Mouse (Mus musculus) cerebellum, adult 9-11 months (tissue): ENCODE results near the gene Fcer2a.

Experiments used
- DNase-seq: peaks from one replicate; pipeline ENCODE4 v3.0.0; 2022

Fcer2a gene

DNA sequence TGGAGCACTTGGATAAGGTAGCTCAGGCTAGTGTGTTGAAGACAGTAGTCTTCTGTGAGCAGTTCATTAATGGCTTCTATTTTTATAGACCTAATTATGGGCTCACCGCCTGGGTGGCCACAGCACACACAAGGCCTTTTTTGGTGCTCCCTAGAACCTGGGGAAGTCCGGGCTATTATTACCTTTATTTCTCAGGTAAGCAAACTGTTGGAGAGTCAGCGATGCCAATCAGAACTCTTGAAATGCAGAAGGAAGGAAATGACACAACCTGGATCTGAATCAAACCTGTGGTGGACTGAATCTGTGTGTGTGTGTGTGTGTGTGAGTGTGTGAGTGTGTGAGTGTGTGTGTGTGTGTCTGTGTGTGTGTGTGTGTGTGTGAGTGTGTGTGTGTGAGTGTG lies at the start of gene Fcer2a:
TSS of gene Fcer2a (minus strand) at position 55 of the 400 bp plus-strand sequence.
- DNase-seq: no peak

DNA sequence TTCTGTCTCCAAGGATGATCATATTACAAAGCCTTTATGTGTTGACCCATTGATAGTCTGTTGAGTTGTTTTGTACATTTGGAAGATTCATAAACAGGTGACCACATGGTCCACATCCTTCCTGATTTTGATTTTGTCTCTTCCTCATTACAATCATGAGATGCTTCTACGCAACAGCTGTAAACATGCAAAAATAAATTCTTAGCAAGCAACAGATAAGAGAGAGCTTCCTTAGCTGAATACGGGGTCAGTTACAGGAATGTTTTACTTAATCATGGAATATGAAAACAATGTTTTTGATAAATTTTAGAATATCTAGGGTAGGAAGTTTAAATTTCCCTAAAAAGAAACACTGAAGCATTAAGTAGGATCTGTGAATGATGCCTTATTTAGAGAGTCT lies 43.0 kb upstream of the Fcer2a start:
- DNase-seq: no peak

DNA sequence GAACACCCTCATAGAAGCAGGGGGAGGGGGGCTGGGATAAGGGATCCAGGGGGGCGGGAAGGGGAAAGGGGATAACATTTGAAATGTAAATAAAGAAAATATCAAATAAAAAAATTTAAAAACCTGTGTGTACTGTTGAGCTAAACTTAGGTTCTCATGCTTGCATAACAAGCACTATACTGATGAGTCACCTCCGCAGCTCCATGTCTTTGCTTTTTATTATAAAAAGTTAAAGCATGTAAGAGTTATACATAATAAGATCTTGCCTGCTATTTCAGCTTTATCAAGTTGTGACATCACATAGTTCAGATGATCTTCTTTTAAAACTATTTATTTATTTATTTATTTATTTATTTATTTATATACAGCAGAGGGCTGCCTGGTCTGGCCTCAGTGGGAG lies 41.6 kb upstream of the Fcer2a start:
- no peak for DNase-seq

DNA sequence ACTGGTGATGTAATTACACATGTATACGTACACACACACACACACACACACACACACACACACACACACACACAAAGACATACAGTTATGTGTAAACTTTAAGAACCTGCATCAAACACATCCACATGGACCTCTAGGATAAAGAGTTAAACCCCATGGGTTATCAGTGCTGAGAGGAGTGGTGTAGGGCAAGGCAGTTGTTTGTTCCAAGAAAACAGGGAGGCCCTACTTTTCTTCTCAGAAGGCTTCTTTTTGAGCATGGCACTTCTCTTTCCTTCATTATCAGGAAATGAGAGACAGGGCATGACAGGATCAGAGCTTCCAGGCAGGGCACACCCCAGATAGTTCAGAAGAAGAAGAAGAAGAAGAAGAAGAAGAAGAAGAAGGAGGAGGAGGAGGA lies 40.1 kb upstream of the Fcer2a start:
- DNase-seq: no peak

DNA sequence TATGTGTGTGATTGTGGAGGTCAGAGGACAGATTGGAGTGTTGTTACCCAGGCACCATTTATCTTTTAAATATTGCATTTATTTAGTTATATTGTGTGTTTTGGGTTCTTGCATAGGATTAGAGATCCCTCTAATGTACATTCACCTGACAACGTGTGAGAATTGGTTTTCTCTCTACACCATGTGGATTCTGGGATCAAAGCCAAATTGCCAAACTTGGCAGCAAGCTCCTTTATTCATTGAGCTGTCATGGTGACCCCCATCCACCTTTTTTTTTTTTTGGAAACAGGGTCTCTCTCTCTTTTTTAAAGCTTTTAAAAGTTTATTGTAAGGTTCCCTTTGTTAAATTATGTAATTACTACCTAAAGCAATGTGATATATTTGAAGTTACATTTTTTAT lies 27.1 kb upstream of the Fcer2a start:
- DNase-seq: no peak

DNA sequence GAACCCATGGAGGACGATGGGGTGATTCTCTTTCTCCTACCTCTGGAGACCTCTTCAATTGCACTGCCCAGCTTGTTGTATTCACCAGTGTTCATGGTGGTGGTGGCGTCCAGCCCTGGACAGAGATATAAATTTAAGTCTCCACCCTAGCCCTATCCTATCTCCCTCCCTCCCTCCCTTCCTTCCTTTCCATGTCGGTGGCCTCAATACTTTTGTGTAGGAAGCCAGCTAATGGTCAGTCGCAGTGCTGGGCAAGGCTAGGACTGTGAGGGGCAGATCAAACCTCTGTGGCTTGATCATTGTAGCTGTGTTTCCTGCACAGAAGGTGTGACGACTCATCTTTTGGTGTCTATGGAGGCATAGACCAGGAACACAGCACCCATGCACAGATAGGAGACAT lies 26.6 kb upstream of the Fcer2a start, which contains the start of gene Clec4g:
TSS of gene Clec4g (minus strand) at position 101 of the 400 bp plus-strand sequence.
- no peak for DNase-seq

DNA sequence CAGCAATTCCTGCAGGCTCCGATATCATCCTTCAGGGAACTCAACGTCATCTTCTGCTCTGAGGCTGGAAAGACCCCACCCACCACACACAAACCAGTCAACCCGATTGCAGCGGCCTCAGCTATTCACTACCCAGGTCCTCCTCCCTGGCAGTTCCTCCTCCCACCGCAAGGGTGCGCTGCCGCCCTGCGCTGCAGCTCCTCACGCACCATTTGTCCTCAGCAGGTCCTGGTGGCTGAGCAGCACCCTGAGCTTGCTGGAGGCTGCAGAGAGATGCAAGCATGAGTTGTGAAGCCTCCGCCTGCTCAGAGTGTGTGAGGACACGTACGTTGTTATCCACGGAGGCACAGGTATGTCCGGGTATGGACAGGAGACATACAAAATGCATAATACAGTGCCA lies 24.6 kb upstream of the Fcer2a start:
- peak; percentile 38 for DNase-seq

DNA sequence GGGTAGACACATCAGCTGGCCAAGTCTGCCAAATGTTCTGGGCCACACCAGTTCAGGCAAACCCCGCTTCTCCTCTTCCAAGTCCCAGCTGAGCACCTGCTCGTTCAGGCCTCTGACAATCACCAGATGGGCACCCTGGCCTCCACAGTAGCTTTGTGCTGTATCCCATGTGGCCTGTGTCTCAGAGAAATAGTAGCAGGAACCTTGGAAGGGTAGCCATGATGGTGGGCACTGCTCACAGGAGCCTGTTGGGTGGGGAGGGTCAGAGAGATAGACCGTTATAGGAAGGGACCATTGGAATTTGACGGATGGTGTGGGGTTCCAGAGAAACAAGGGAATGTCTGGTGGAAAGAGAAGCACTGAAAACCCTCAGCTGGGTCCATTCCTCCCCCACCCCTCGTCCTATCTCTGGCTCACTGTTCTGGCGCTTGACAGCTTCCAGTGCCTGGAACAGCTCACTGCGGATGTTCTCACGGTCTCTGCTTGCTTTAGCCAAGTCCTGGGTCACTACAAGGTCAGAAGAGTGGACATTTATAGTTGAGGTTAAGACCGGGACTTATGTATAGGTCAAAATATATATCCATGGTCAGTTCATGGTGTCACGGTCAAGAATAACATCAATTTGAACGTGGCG lies 23.5 kb upstream of the Fcer2a start:
- no peak for DNase-seq

DNA sequence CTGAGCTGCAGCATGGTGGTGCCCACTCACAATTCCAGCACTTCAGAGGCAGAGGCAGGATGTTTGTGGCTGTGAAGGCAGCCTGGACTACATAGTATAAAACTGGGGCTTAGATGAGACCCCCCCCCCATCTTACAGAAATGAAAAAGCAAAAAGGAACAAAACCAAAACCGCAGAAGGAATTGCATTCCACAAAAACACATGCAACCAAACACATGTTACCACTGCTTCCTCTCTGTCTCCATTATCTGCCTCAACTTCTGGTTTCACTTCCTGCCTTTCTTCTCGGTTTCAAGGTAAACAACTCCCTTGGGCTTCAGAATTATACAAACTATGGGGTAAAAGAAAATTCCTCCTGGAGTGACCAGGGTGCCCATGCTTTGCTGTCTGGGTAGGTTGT lies 17.7 kb upstream of the Fcer2a start:
- DNase-seq: no peak

DNA sequence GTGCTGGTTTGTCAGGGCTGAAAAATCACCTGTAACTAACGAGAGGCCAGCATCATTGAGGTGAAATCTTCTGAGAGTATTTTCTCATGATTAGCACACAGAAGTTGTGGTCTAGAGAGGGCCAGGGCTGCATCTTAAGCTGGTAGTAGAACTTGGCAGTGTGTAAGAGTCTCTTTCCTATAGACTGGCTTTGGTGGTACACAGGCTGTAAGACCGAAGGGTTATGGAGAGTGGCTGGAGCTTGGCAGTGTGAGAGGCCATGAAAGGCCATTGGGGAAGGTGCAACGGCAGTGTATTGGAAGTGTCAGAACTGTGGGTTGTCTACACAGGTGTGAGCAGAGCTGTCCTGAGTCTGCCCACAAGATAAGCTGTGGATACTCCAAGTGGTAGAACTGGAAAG lies 16.3 kb upstream of the Fcer2a start:
- DNase-seq: no peak

DNA sequence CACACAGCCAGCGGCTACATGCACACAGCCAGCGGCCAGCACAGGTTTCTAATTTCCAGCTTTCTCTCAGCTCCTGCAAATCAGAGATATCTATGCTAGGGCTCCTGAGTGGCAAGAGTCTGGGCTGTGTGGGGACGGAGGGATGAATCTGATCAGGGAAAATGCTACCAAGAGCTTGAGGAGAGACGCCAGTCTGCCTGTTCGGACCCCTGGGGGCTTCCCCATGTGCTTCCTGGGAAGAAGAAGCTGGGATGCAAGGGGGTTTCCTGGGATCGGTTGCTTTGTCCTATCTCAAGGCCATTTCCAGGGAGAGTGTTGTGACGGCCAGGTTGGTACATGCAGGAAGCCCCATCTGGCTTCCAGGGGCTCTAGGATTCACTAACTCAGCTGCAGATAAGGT lies 13.6 kb upstream of the Fcer2a start:
- DNase-seq: no peak

DNA sequence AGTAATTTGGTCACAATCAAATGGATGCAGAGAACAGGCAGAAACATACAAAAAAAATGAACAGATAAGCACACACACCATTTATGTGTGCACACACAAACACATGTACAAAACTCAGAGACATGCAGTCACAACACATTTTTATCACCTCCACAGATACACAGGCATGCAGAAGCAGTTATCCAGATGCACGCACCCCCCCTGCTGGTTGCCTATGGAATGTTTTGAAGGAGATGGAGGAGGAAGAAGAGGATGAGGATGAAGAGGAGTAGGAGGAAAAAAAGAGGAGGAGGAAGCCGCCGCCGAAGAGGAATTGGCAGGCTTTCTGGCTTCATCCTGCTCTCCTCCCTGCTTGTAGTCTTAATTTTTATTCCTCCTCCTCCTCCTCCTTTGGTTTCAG lies 11.7 kb upstream of the Fcer2a start:
- DNase-seq: no peak

DNA sequence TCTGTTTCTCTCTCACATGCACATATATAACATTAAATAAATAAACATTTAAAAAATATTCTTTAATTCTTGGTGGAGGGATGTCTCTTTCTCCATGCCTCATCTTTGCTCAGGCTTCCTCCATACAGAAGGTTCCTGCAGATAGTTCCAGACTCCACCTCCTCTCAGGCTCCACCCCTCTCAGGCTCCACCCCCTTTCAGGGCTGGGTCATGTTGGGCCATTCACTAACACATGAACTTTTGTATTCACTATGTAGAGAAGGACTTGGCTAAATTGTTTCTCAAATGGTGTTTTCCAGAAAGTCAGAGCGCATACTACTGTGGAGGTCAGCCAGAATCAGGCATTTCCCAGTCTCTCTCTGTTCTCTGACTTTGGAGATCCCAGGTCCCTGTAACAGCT lies 7.5 kb upstream of the Fcer2a start:
- DNase-seq: no peak

DNA sequence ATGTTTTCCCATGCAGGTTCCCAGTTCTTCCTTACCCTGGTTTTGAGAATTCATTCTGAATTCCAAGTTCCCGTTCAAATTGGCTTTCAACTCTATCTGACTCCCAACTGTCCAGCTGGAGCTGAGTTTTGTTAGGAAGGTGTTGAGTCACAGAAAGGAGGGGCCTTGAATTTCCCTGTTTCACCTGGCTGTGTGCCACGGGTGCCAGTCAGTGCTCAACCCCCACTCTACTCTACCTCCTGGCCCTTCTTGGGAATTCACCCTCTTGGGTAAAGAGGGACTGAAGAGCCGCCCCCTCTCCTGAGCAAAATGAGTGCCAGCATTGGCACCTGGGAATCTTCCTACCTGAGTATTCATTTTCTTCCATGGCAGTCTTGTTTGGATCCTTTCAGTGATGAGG lies 3.2 kb downstream of the Fcer2a start:
- DNase-seq: no peak

DNA sequence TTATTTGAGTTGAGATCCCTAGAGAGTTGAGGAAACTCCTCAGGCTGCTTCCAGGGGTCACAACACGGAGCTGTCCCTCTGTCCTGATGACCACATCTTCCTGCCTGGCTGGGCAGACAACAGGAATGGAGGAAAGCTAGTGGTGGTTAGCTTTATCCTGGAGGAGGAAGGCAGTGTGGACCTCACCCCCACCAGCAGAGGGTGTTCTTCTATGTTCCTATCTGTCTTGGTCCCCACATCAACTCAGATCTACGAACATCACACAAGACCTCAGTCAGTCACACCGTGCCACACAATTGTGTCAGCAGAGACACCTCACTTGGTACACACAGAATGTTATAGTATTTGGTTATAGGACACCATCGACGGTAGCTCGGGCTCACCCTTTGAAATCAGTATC lies 6.4 kb downstream of the Fcer2a start:
- DNase-seq: no peak

DNA sequence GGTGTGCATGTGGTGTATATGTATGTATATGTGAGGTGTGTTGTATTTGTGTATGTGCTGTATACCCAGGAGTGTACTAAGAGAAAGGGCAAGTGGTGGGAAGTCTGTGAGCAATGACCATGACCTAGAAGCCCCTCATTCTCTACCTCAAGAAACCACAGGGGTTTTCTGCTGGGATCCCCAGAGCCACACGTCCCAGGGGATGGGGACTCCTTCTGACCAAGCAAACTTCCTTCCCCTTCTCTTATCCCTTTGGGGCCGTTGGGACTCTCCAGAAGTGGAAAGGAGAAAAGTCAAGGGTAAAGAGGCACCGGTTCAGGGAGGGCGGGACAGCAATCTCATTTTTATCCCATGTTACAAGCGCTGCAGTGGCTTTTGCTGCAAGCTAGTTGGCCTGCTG lies 8.6 kb downstream of the Fcer2a start:
- no peak for DNase-seq

DNA sequence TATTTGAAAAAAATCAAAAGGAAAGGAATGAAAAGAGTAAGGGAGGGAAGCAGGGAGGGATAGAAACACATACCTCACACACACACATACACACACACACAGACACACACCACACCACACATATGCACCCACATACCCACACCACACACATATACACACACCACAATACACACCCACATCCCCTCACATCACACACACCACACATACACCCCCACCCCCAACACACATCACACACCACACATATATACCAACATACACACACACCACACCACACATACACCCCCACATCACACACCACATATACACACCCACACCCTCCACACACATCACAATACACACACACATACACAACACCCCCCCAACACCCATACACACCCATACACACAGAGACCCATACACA lies 9.4 kb downstream of the Fcer2a start:
- DNase-seq: no peak

DNA sequence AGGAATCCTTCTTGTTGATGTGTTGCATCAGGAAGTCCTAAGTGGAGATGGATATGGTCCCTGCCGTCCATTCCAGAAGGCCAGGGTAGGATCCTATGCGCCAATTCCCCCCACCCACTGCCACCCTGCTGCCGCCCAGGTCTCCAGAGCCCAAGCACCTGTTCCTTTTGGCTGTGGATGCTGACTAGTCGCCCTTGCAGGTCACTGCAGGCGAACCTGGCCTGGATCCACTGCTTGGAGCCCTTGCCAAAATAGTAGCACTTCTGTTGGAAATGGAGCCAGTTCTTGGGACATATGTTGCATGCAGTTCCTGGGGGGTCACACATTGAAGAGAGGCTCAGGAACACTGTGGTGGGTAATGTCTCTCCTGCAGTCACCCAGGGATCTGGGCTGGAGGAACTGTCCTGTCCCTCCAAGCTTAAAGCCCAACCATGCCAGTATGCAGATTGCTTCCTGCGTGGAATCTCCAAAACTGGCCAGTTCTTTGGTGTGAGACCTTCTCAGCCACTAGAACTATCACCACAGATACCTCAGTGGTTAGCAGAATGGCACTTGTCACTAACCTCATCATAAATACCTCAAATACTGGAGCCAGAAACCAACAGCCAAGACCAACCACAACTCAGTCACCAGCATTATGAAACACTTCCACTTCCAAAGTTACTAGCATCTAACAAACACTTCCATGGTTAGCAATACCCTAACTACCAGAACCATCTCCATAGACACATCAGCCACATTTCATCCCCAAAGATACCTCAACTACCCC lies 10.4 kb downstream of the Fcer2a start:
- peak; percentile 90 for DNase-seq

DNA sequence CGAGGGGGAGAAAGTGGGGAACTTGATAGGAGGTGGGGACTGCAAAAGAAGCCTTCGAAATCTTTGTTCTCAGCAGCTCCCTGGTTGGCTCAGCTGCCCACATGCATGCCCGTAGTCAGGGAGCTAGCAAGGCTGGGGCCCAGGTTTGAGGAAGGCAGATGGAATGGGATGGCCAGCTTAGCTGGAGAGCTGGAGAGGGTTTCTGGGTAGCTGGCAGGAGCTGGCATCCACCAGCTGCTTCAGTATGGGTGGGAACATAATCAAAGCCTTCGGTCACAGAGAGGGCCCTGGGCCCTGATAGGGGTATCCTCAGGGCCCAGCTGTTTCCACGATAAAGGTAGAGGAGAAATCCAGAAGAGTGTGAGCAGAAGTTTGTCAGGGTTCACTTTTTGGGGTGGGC lies 11.5 kb downstream of the Fcer2a start:
- no peak for DNase-seq

DNA sequence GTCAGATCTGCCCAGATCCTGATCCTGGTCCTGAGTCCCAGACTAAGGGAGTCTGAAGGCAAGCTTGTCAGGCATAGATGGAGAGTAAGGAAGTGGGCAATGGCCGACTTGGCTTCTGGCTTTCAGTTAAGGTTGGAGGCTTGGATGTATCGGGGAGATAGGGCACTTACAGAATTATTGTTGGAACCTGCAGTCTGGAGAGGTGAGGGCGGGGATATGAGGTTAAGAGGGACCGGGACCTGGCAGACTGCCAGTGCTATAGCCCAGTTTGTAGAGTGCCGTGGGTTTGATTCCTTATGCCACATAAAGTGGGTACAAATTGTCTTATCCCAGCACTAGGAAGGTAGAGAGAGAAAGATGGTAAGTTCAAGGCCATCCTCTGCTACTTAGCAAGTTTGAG lies 14.3 kb downstream of the Fcer2a start:
- DNase-seq: peak; percentile 56

DNA sequence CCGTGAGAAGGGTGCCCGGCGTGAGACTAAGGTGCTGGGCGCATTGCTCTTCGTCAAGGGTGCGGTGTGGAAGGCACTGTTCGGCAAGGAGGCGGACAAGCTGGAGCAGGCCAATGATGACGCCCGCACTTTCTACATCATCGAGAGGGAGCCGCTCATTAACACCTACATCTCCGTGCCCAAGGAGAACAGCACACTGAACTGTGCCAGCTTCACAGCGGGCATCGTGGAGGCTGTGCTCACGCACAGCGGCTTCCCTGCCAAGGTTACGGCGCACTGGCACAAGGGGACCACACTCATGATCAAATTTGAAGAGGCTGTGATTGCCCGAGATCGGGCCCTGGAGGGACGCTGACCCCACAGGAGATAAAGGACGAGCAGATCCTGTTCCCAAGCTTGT lies 14.7 kb downstream of the Fcer2a start:
- peak; percentile 73 for DNase-seq

DNA sequence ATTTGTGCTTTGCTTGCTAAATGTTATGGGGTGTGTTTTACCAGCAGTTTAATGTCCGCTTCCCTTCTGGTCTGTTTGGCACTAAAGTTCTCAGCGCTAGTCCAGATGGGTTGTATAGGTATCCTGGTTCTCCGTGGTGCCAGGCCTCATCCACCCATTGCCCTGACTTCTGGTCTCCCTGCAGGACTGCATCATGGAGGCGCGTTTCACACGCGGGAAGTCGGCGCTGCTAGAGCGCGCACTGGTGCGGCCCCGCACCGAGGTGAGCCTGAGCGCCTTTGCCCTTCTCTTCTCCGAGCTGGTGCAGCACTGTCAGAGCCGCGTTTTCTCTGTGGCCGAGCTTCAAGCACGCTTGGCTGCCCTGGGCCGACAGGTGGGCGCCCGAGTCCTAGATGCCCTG lies 15.1 kb downstream of the Fcer2a start:
- DNase-seq: no peak

DNA sequence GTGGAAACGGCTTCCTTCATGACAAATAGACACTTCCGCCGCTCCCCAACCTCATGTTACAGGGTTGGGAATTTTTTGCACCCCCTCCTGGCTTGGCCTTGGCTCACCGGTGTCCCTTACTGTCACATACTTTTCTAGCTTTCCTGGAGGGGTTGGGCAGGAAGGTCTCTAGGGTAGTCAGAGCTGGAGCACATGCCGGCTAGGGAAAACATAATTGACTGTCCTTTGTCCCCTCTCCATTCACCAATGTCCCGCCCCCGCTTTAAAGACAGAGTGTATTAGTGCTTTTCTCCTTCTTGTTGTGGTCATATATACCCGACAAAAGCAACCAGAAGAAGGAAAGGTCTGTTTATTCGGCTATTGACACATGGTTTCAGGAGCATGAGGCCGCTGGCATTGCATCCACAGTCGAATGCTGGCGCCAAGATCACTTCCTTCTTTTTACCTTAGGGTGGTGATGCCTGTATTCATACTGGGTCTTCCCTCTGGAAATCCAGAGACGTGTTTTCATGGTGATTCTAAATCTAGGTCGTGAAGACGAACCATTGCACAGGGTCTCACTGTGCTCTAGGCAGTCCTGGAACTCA lies 16.9 kb downstream of the Fcer2a start:
- peak; percentile 41 for DNase-seq
